Mouse (Mus musculus) heart, postnatal 0 days (tissue): ENCODE measurements around the gene Atxn7l1. TPM values are rescaled to one million over a fixed set of nuclear protein-coding genes. Genes with fewer than 3 reads are reported as not detected.

ENCODE experiments used
- ATAC-seq: fragments of 200-750 bp; cut with Nextera tagmentation; 2 replicates; pipeline ENCODE4 v1.8.0; 2017; ENCODE audit warnings: low read depth, moderate number of reproducible peaks, moderate library complexity; ENCODE audit not compliant: insufficient read depth
- DNase-seq: peaks from one replicate; pipeline ENCODE4 v3.0.0-alpha.2; 2016; ENCODE audit warnings: low spot score
- H3K27ac ChIP-seq: fragments of 300-500 bp; sonication (generic); 2 replicates; pipeline ENCODE4 v1.5.1; 2014; ENCODE audit warnings: low read depth, mild to moderate bottlenecking
- H3K27me3 ChIP-seq: fragments of 300-500 bp; sonication (generic); 2 replicates; pipeline ENCODE4 v1.6.1; 2014; ENCODE audit warnings: low read length, mixed read lengths; ENCODE audit not compliant: control insufficient read depth, insufficient read depth
- H3K36me3 ChIP-seq: fragments of 300-500 bp; sonication (generic); replicated peaks from 2 replicates; pipeline ENCODE4 v1.6.1; 2014; ENCODE audit warnings: low read length, mixed read lengths; ENCODE audit not compliant: control insufficient read depth, insufficient read depth
- H3K4me1 ChIP-seq: fragments of 300-500 bp; sonication (generic); 2 replicates; pipeline ENCODE4 v1.6.1; 2014; ENCODE audit warnings: antibody characterized with exemption; ENCODE audit not compliant: control insufficient read depth, insufficient read depth
- H3K4me2 ChIP-seq: fragments of 300-500 bp; sonication (generic); 2 replicates; pipeline ENCODE4 v1.6.1; 2014; ENCODE audit warnings: low read depth, mild to moderate bottlenecking, low read length, moderate library complexity
- H3K4me3 ChIP-seq: fragments of 300-500 bp; sonication (generic); 2 replicates; pipeline ENCODE4 v1.5.1; 2014; ENCODE audit warnings: low read depth, low read length
- H3K9ac ChIP-seq: fragments of 300-500 bp; sonication (generic); replicated peaks from 2 replicates; pipeline ENCODE4 v1.6.1; 2014; ENCODE audit warnings: low read depth, low read length, mixed read lengths
- H3K9me3 ChIP-seq: fragments of 300-500 bp; sonication (generic); replicated peaks from 2 replicates; pipeline ENCODE4 v1.6.1; 2016; ENCODE audit warnings: low read length; ENCODE audit not compliant: control insufficient read depth
- CTCF ChIP-seq: IDR thresholded peaks from 2 replicates; pipeline ENCODE4 v1.5.1; 2016; ENCODE audit warnings: antibody characterized with exemption, control low read depth, low read depth
- EP300 ChIP-seq: IDR thresholded peaks from 2 replicates; pipeline ENCODE4 v1.6.1; 2016; ENCODE audit warnings: antibody characterized with exemption, low read depth
- WGBS: fragments of 180-500 bp; shearing (Covaris S2); extraction: QIAGEN DNeasy Blood & Tissue Kit; methylation state at CpG from one replicate; pipeline ENCODE4 v1.1.7; 2014; 5-methylcytosine and 5-hydroxymethylcytosine counted together
- polyA plus RNA-seq: library from polyadenylated mRNA; unstranded; fragments of >200 nt; fragmentation: Nextera tagmentation; extraction: Ambion mirVana; gene quantifications from 2 replicates; pipeline ENCODE4 v1.2.1, GENCODE M21; 2015
- total RNA-seq: library from RNA; depleted of rRNA; stranded (reverse); fragments of >200 nt; gene quantifications from 2 replicates; pipeline ENCODE4 v1.2.3, GENCODE M21; 2014; ENCODE audit warnings: low replicate concordance

The Atxn7l1 gene
- total and polyA plus RNA-seq, 2 experiments from 2014 or later: 4.5 to 11.1 TPM

GRCm38 (mm10) chr12:33166712-33167111 lies 19.2 kb downstream of the Atxn7l1 start:
- no peaks in the 10 kb centered on the region for H3K36me3 ChIP-seq
- H3K27ac ChIP-seq: no peak overlapping the region
- 56% methylated on average over 8 of the region's 8 CpGs for WGBS
- DNase-seq (no peak), ATAC-seq (no peak)
- H3K4me1 ChIP-seq: 0 out of 2 replicates have a peak, but pooled peaks cover 3% of the 10 kb centered on the region
- no peak overlapping the region for H3K4me3 ChIP-seq
- H3K27me3 ChIP-seq: no peaks in the 10 kb centered on the region
- TF ChIP-seq CTCF (no peak), EP300 (no peak)
- H3K9ac ChIP-seq: no peak overlapping the region
- no peaks in the 10 kb centered on the region for H3K9me3 ChIP-seq
- H3K4me2 ChIP-seq: no peak overlapping the region

GRCm38 (mm10) chr12:33167545-33167944 lies 20.1 kb downstream of the Atxn7l1 start:
- Histone ChIP-seq H3K36me3 (no peaks in the 10 kb centered on the region), H3K4me1 (0 out of 2 replicates have a peak, but pooled peaks cover 3% of the 10 kb centered on the region), H3K9ac (no peak overlapping the region), H3K9me3 (no peaks in the 10 kb centered on the region), H3K27me3 (no peaks in the 10 kb centered on the region), H3K4me2 (no peak overlapping the region), H3K27ac (no peak overlapping the region), H3K4me3 (no peak overlapping the region)
- WGBS: 85% methylated on average over 5 of the region's 5 CpGs
- DNase-seq: no peak
- TF ChIP-seq EP300 (no peak), CTCF (no peak)
- no peak for ATAC-seq

GRCm38 (mm10) chr12:33168491-33168890 lies 21.0 kb downstream of the Atxn7l1 start:
- Histone ChIP-seq H3K36me3 (no peaks in the 10 kb centered on the region), H3K4me3 (no peak overlapping the region), H3K27me3 (no peaks in the 10 kb centered on the region), H3K9me3 (no peaks in the 10 kb centered on the region), H3K4me1 (no peaks in the 10 kb centered on the region), H3K9ac (no peak overlapping the region), H3K27ac (no peak overlapping the region), H3K4me2 (no peak overlapping the region)
- TF ChIP-seq EP300: no peak
- TF ChIP-seq CTCF: no peak
- no peak for DNase-seq
- no peak for ATAC-seq
- 96% methylated on average over 2 of the region's 2 CpGs for WGBS

- no peak overlapping the region for H3K4me2 ChIP-seq
- TF ChIP-seq EP300: no peak
- TF ChIP-seq CTCF: no peak
- no peak overlapping the region for H3K27ac ChIP-seq
- no peaks in the 10 kb centered on the region for H3K4me1 ChIP-seq
- no peak for DNase-seq
- no peak overlapping the region for H3K4me3 ChIP-seq
- WGBS: 89% methylated on average over 11 of the region's 11 CpGs
- no peaks in the 10 kb centered on the region for H3K36me3 ChIP-seq
- no peaks in the 10 kb centered on the region for H3K9me3 ChIP-seq
- ATAC-seq: no peak
- H3K9ac ChIP-seq: no peak overlapping the region
- no peaks in the 10 kb centered on the region for H3K27me3 ChIP-seq
Observed at GRCm38 (mm10) chr12:33169777-33170494, 22.4 kb downstream of the Atxn7l1 start.

- DNase-seq (no peak), ATAC-seq (no peak)
- H3K36me3 ChIP-seq: no peaks in the 10 kb centered on the region
- H3K9me3 ChIP-seq: no peaks in the 10 kb centered on the region
- no peaks in the 10 kb centered on the region for H3K27me3 ChIP-seq
- no peak overlapping the region for H3K9ac ChIP-seq
- peaks cover 6% of the 10 kb centered on the region for H3K4me1 ChIP-seq
- WGBS: 66% methylated on average over 7 of the region's 7 CpGs
- TF ChIP-seq CTCF: no peak
- no peak for TF ChIP-seq EP300
- no peak overlapping the region for H3K4me2 ChIP-seq
- H3K27ac ChIP-seq: no peak overlapping the region
- H3K4me3 ChIP-seq: no peak overlapping the region
Observed at GRCm38 (mm10) chr12:33170822-33171221, 23.3 kb downstream of the Atxn7l1 start.

- H3K36me3 ChIP-seq: no peaks in the 10 kb centered on the region
- no peak for DNase-seq
- no peaks in the 10 kb centered on the region for H3K9me3 ChIP-seq
- ATAC-seq: no peak
- no peak overlapping the region for H3K27ac ChIP-seq
- 91% methylated on average over 9 of the region's 9 CpGs for WGBS
- H3K4me1 ChIP-seq: peaks cover 17% of the 10 kb centered on the region
- no peak overlapping the region for H3K4me2 ChIP-seq
- H3K27me3 ChIP-seq: no peaks in the 10 kb centered on the region
- no peak overlapping the region for H3K9ac ChIP-seq
- no peak overlapping the region for H3K4me3 ChIP-seq
- no peak for TF ChIP-seq EP300
- TF ChIP-seq CTCF: no peak
Observed at GRCm38 (mm10) chr12:33172926-33173325, 25.4 kb downstream of the Atxn7l1 start.
